Mouse (Mus musculus) CH12.LX (cell line): Measurements from ENCODE around the gene Ntn3.

ENCODE experiments used
- CHD2 ChIP-seq: IDR thresholded peaks from 2 replicates; pipeline ENCODE4 v1.6.1; 2011; ENCODE audit warnings: low read length, improper control_type of control experiment
- CTCF ChIP-seq, 2 experiments: IDR thresholded peaks in 1 of 2; conservative IDR thresholded peaks in 1 of 2; 2 replicates each; pipeline ENCODE4 v1.5.1; 2011 to 2012; ENCODE audit warnings: low read depth in 2 of 2, low read length in 2 of 2, improper control_type of control experiment in 1 of 2, inconsistent platforms in 1 of 2, mild to moderate bottlenecking in 1 of 2, moderate library complexity in 1 of 2
- EP300 ChIP-seq: IDR thresholded peaks from 2 replicates; pipeline ENCODE4 v1.6.1; 2011; ENCODE audit warnings: low read length, improper control_type of control experiment
- MEF2A ChIP-seq: IDR thresholded peaks from 2 replicates; pipeline ENCODE4 v1.6.1; 2014; ENCODE audit warnings: low read depth, mild to moderate bottlenecking, inconsistent platforms, low read length, improper control_type of control experiment, borderline replicate concordance
- USF1 ChIP-seq: IDR thresholded peaks from 2 replicates; pipeline ENCODE4 v1.6.1; 2014; ENCODE audit warnings: low read depth, mild to moderate bottlenecking, inconsistent platforms, low read length, improper control_type of control experiment

DNA sequence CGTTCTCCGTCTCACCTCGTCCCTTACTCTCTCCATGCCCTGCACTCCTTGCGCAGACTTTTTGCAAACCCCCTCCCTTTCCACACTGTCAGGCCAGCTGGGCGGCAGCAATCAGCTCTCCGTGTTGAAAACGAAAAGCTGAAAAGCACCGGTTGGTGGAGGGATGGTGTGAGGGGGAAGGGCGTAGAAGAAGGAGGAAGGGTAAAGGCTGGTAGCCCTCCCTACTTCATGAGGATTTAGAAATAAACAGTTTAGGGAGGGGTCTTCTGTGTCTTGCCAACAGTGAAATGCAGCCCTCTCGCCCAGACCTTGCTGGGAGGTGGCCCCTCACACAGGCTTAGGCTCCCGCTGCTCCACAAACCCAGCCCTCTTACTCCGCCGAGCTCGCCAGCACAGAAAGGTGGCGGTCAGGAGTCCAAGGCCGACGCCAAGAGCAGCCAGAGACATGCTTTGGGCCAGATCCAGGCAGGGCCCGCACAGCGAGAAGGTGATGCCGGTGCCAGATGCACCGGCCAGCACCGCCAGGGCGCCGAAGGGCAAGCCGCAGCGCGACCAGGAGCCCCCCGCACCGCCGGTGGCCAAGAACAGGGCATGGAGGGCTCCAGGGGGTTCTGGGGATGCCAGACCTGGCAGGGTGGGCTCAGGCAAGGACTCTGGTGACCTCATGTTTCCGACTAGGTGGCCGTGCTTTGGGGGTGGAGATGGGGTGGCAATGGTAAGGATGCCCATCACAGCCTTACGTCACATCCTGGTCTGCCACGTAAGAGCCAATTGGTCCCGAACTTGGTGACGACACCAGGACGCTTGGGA is 2.5 kb upstream of the Ntn3 start:
- TF ChIP-seq USF1 (no peak), CHD2 (no peak), CTCF (conservative IDR thresholded peaks at IDR 0.05 in 1 of 2, IDR thresholded peaks at IDR 0.05 in 1 of 2; ENCODE audit: low read depth in 2 of 2, low read length in 2 of 2) (no peak), EP300 (no peak), MEF2A (no peak)
